Mouse (Mus musculus) bone marrow macrophage, adult 2 months (primary cell): ENCODE results near the gene Homer1.

Experiments
- CTCF ChIP-seq: IDR thresholded peaks from 2 replicates; pipeline ENCODE4 v1.5.1; 2012; ENCODE audit warnings: low read depth, mild to moderate bottlenecking, low read length, moderate library complexity
- POLR2A ChIP-seq: IDR thresholded peaks from 2 replicates; pipeline ENCODE4 v1.6.1; 2012; ENCODE audit warnings: mild to moderate bottlenecking, low read depth, low read length, borderline replicate concordance

DNA sequence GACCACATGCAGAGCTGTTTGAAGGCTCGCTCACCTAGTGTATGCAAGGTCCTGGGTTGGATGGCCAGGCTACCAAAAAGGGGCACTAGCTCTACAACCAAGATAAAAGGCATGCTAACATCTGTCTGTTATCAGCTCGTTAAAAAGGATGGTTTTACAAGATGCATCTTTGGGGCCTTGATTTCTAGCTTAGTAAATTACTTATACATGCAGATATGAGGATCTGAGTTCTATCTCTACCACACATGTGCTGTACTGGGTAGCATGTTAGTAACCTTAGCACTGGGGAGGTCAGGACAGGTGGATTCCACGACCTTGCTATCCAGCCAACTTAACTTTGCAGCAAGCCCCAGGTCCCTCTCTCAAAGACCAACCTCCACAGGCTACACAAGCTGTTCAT, 46.4 kb downstream of the Homer1 start:
- TF ChIP-seq CTCF (no peak), POLR2A (no peak)
